Mouse (Mus musculus): ENCODE measurements around the gene Ms4a4d. TPM values are rescaled to one million over a fixed set of nuclear protein-coding genes. Genes with fewer than 3 reads are reported as not detected.
"Not testable (repeated sequence)": the region's sequence is repeated elsewhere in the genome, so short reads cannot be mapped to it uniquely, and the experiment has no call there.

Gene Ms4a4d
- polyA plus RNA-seq, 1 experiment, result 4.0 TPM

DNA sequence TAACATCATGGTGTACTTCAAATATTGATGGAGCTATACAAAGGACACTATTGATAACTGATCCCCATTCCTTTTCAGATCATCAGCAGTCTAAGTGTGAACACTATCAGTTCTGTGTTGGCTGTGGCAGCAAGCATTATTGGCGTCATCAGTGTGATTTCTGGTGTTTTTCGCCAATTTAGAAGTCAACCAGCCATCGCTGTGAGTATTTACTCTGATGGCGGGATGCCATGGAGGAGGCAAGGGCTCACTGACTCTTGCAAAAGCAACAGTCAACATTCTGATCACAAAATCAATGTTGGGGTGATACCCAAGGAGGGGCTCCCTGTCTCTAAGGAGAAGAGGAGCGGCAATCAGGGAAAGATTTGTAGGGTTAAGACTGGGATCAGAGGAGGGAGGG lies 18.1 kb downstream of the Ms4a4d start:
- Histone ChIP-seq H3K4me3 (ENCODE audit: control insufficient read depth, insufficient read depth, low read length) (no peak overlapping the region), H3K27ac (ENCODE audit: control insufficient read depth, insufficient read depth, low read length) (no peak overlapping the region), H3K36me3 (ENCODE audit: control insufficient read depth, insufficient read depth, low read length) (no peaks in the 10 kb centered on the region), H3K4me1 (replicated peaks; ENCODE audit: control insufficient read depth, insufficient read depth, low read length) (no peaks in the 10 kb centered on the region), H3K27me3 (ENCODE audit: control insufficient read depth, insufficient read depth, low read length) (no peaks in the 10 kb centered on the region)
- TF ChIP-seq POLR2A (IDR thresholded peaks at IDR 0.05; ENCODE audit: control insufficient read depth, extremely low read depth, insufficient read depth, low read length, poor library complexity), result no peak
- TF ChIP-seq CTCF (IDR thresholded peaks at IDR 0.05; ENCODE audit: borderline replicate concordance, control insufficient read depth, extremely low read depth, insufficient read depth, low read length, poor library complexity), result no peak
- no peak for DNase-seq
- 98% methylated on average over 5 of the region's 5 CpGs for WGBS

DNA sequence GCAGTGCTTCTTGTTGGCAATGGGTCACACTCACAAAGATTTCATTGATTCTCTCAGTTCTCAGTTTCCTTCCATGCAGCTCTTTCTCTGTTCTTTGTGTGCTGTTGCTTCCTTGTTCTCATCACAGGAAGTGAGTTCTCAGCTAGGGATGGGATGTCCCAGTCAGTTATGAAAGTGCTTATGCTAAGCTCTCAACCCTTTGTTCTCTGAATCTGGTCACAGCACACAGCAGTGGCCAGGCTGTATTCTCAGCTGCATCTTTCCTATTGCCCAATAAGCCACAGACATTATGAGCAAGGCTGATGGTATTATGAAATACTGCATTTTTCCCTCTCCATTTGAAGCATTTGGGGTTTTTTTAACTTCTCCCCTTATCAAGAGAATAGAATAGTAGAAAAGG lies 23.0 kb downstream of the Ms4a4d start:
- not testable (repeated sequence) for H3K27me3 ChIP-seq (ENCODE audit: control insufficient read depth, insufficient read depth, low read length); H3K27ac ChIP-seq (ENCODE audit: control insufficient read depth, insufficient read depth, low read length); H3K4me1 ChIP-seq (replicated peaks; ENCODE audit: control insufficient read depth, insufficient read depth, low read length); DNase-seq; H3K36me3 ChIP-seq (ENCODE audit: control insufficient read depth, insufficient read depth, low read length); H3K4me3 ChIP-seq (ENCODE audit: control insufficient read depth, insufficient read depth, low read length)

DNA sequence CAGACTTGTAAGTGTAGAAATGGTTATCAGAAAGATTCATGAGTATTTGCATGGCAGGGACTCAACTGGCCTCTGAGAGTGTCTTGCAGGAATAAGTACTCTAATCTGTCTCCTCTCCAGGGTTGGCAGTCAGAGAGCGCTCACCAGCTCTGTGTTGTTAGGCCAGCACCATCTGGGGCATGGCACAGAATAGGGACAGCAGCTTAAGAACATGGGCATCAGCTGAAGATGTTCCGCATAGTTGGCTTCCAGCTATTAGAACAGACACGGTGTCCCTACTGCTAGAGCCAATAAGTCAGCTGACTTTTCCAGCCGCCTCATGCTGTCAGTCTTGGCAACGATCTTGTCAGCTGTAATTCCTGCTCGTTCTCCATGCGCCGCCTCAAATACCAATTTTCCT lies 38.4 kb downstream of the Ms4a4d start:
- TF ChIP-seq POLR2A (IDR thresholded peaks at IDR 0.05; ENCODE audit: control insufficient read depth, extremely low read depth, insufficient read depth, low read length, poor library complexity) (no peak), CTCF (IDR thresholded peaks at IDR 0.05; ENCODE audit: borderline replicate concordance, control insufficient read depth, extremely low read depth, insufficient read depth, low read length, poor library complexity) (no peak)
- Histone ChIP-seq H3K36me3 (ENCODE audit: control insufficient read depth, insufficient read depth, low read length) (no peaks in the 10 kb centered on the region), H3K27ac (ENCODE audit: control insufficient read depth, insufficient read depth, low read length) (no peak overlapping the region), H3K4me3 (ENCODE audit: control insufficient read depth, insufficient read depth, low read length) (no peak overlapping the region), H3K4me1 (replicated peaks; ENCODE audit: control insufficient read depth, insufficient read depth, low read length) (no peaks in the 10 kb centered on the region), H3K27me3 (ENCODE audit: control insufficient read depth, insufficient read depth, low read length) (no peaks in the 10 kb centered on the region)
- no peak for DNase-seq
- 93% methylated on average over 8 of the region's 8 CpGs for WGBS

DNA sequence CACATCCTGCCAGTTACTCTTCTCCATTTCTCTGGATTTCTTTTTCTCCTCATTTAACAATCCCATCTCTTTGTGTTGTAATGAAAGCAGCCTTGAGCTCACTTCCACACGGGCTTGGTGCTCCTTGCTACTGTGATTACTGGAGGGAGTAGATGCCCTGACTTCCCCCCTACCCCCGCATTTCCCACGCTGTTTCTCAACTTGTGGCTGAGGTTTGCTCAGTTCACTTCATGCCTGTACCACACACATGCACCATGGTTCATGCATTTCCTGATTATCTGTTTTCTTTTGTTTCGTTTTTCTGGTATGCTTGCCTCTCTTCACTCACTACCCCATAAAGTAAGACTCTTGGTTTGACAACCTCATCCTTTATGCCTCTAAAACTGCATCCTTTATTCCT lies 52.6 kb downstream of the Ms4a4d start:
- no peaks in the 10 kb centered on the region for H3K36me3 ChIP-seq (ENCODE audit: control insufficient read depth, insufficient read depth, low read length)
- 5% methylated on average over 4 of the region's 4 CpGs for WGBS
- no peaks in the 10 kb centered on the region for H3K27me3 ChIP-seq (ENCODE audit: control insufficient read depth, insufficient read depth, low read length)
- DNase-seq, result peak; percentile 58
- H3K27ac ChIP-seq (ENCODE audit: control insufficient read depth, insufficient read depth, low read length), result no peak overlapping the region
- H3K4me1 ChIP-seq (replicated peaks; ENCODE audit: control insufficient read depth, insufficient read depth, low read length), result peaks cover 5% of the 10 kb centered on the region
- TF ChIP-seq POLR2A (IDR thresholded peaks at IDR 0.05; ENCODE audit: control insufficient read depth, extremely low read depth, insufficient read depth, low read length, poor library complexity) (no peak), CTCF (IDR thresholded peaks at IDR 0.05; ENCODE audit: borderline replicate concordance, control insufficient read depth, extremely low read depth, insufficient read depth, low read length, poor library complexity) (no peak)
- H3K4me3 ChIP-seq (ENCODE audit: control insufficient read depth, insufficient read depth, low read length), result no peak overlapping the region

DNA sequence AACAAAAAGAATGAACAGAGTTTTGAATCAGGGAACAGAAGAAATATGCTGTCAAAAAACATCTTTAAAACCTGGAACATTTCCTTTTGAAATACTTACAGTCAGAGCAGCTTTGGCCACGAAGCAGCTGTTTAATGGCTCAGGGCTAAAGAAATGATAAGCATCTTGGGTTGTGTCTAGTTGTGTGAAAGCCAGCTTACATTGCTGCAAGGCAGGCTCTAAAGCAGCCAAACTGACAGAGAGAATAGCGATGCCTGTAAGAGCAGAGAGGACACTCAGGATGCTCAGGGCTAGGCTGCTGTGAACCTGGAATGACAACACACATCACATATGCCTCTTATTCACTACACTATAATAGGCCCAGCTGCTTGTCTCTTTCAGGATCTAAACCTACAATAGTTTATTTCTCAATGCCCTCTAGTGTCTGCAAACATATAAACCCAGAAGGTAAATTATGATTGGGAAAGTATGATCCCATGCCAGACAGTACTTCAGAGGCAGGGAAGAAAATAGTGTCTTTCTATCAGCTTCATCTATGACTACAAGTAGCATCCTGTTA lies 53.4 kb downstream of the Ms4a4d start:
- Histone ChIP-seq H3K27ac (ENCODE audit: control insufficient read depth, insufficient read depth, low read length) (no peak overlapping the region), H3K27me3 (ENCODE audit: control insufficient read depth, insufficient read depth, low read length) (no peaks in the 10 kb centered on the region), H3K4me3 (ENCODE audit: control insufficient read depth, insufficient read depth, low read length) (no peak overlapping the region), H3K36me3 (ENCODE audit: control insufficient read depth, insufficient read depth, low read length) (no peaks in the 10 kb centered on the region), H3K4me1 (replicated peaks; ENCODE audit: control insufficient read depth, insufficient read depth, low read length) (peaks cover 5% of the 10 kb centered on the region)
- DNase-seq, result no peak
- TF ChIP-seq CTCF (IDR thresholded peaks at IDR 0.05; ENCODE audit: borderline replicate concordance, control insufficient read depth, extremely low read depth, insufficient read depth, low read length, poor library complexity), result no peak
- WGBS, result 27% methylated on average over 2 of the region's 2 CpGs

DNA sequence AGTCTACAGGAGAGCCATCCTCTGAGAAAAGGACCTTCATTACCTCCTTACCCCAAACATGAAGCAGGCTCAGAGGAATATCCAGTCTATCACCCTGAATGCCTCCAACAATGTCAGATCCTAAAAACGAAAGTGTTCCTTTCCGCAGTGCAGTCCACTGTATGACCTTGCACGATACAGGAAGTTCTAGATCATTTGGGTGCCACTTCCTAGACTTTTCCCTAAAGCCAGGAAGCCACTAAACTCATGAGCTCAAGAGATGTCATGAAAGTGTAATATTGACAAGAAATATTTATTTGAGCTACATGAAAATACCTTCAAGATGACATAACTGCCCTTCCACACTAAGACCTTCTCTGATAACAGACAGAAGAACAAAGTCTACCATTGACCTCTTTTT lies 64.7 kb downstream of the Ms4a4d start:
- TF ChIP-seq POLR2A (IDR thresholded peaks at IDR 0.05; ENCODE audit: control insufficient read depth, extremely low read depth, insufficient read depth, low read length, poor library complexity), result no peak
- no peak for TF ChIP-seq CTCF (IDR thresholded peaks at IDR 0.05; ENCODE audit: borderline replicate concordance, control insufficient read depth, extremely low read depth, insufficient read depth, low read length, poor library complexity)
- Histone ChIP-seq H3K4me3 (ENCODE audit: control insufficient read depth, insufficient read depth, low read length) (no peak overlapping the region), H3K27me3 (ENCODE audit: control insufficient read depth, insufficient read depth, low read length) (no peaks in the 10 kb centered on the region), H3K4me1 (replicated peaks; ENCODE audit: control insufficient read depth, insufficient read depth, low read length) (no peaks in the 10 kb centered on the region), H3K27ac (ENCODE audit: control insufficient read depth, insufficient read depth, low read length) (no peak overlapping the region), H3K36me3 (ENCODE audit: control insufficient read depth, insufficient read depth, low read length) (no peaks in the 10 kb centered on the region)
- WGBS, result 91% methylated on average over 3 of the region's 3 CpGs
- no peak for DNase-seq

DNA sequence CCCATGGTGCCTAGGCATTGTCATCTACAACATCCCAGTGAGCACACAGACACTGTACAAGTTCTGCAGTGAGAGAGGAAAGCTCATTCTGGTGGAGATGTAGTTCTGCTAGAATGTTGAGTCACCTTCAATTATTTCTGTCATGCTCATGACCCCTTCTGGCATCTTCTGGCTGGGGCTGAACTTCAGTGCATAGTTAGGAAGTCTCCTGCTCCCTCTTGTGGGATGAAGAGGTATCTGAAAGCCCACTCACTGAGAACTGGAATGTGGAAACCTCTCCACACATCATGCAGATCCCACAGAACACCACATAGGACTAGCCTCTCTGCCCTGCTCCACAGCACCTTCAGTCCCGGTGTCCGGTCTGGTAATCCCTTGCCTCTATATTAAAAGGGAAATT lies 65.4 kb downstream of the Ms4a4d start:
- Histone ChIP-seq H3K4me3 (ENCODE audit: control insufficient read depth, insufficient read depth, low read length) (no peak overlapping the region), H3K36me3 (ENCODE audit: control insufficient read depth, insufficient read depth, low read length) (no peaks in the 10 kb centered on the region), H3K4me1 (replicated peaks; ENCODE audit: control insufficient read depth, insufficient read depth, low read length) (no peaks in the 10 kb centered on the region), H3K27ac (ENCODE audit: control insufficient read depth, insufficient read depth, low read length) (no peak overlapping the region), H3K27me3 (ENCODE audit: control insufficient read depth, insufficient read depth, low read length) (no peaks in the 10 kb centered on the region)
- no peak for TF ChIP-seq CTCF (IDR thresholded peaks at IDR 0.05; ENCODE audit: borderline replicate concordance, control insufficient read depth, extremely low read depth, insufficient read depth, low read length, poor library complexity)
- no peak for TF ChIP-seq POLR2A (IDR thresholded peaks at IDR 0.05; ENCODE audit: control insufficient read depth, extremely low read depth, insufficient read depth, low read length, poor library complexity)
- peak; percentile 67 for DNase-seq
- WGBS, result 88% methylated on average over 2 of the region's 2 CpGs

Data from thymus, adult 2 months (tissue).